ENCODE assay signal across 15 mouse cellular contexts in genomic region chr11:90521040-90521439, GRCm38 (mm10).
DNase-seq lines count a peak whose midpoint lies in the region; ATAC-seq lines count a peak whose summit lies in the region.
"Had no signal": no experiment of that assay in that cellular context is flagged by ENCODE, and none has a peak within 500 bp of the region (broad histone marks: within the 10 kb centered on the region; RNA-seq: fewer than 3 reads in every experiment).

No protein-coding gene starts in this region.

- H3K9ac ChIP-seq in forebrain, embryonic 12.5 days, result no peak overlapping the region
- H3K9ac ChIP-seq in hindbrain, embryonic 12.5 days, result no peak overlapping the region
- H3K9ac ChIP-seq: kidney, embryonic 15.5 days had no signal

- peaks cover 14% of the 10 kb centered on the region for H3K36me3 ChIP-seq in forebrain, embryonic 12.5 days (replicated peaks)
- H3K36me3 ChIP-seq in forebrain, embryonic 10.5 days (replicated peaks), result peaks cover 43% of the 10 kb centered on the region
- H3K36me3 ChIP-seq in hindbrain, embryonic 12.5 days, result peaks cover 10% of the 10 kb centered on the region
- H3K36me3 ChIP-seq in hindbrain, embryonic 10.5 days, result peaks cover 49% of the 10 kb centered on the region

- no peak overlapping the region for H3K4me3 ChIP-seq in forebrain, embryonic 12.5 days (replicated peaks)
- no peak overlapping the region for H3K4me3 ChIP-seq in forebrain, embryonic 10.5 days
- H3K4me3 ChIP-seq in hindbrain, embryonic 12.5 days, result no peak overlapping the region
- no peak overlapping the region for H3K4me3 ChIP-seq in hindbrain, embryonic 10.5 days
- H3K4me3 ChIP-seq: erythroblast, embryonic 14.5 days; kidney, embryonic 15.5 days had no signal

- 66% methylated on average over 8 of the region's 8 CpGs for WGBS in forebrain, embryonic 12.5 days
- WGBS in forebrain, embryonic 10.5 days, result 80% methylated on average over 8 of the region's 8 CpGs
- 50% methylated on average over 8 of the region's 8 CpGs for WGBS in hindbrain, embryonic 12.5 days
- 59% methylated on average over 8 of the region's 8 CpGs for whole genome bisulfite sequencing in hindbrain, embryonic 10.5 days

- no peaks in the 10 kb centered on the region for H3K9me3 ChIP-seq in forebrain, embryonic 12.5 days
- H3K9me3 ChIP-seq in forebrain, embryonic 10.5 days, result no peaks in the 10 kb centered on the region
- no peaks in the 10 kb centered on the region for H3K9me3 ChIP-seq in hindbrain, embryonic 12.5 days (replicated peaks)
- H3K9me3 ChIP-seq in hindbrain, embryonic 10.5 days, result no peaks in the 10 kb centered on the region
- H3K9me3 ChIP-seq: kidney, embryonic 15.5 days had no signal

- no peak overlapping the region for H3K27ac ChIP-seq in forebrain, embryonic 12.5 days
- H3K27ac ChIP-seq in forebrain, embryonic 10.5 days, result no peak overlapping the region
- no peak overlapping the region; the same call in 1 of the 2 replicates for H3K27ac ChIP-seq in hindbrain, embryonic 12.5 days
- H3K27ac ChIP-seq in hindbrain, embryonic 10.5 days, result no peak overlapping the region
- H3K27ac ChIP-seq: kidney, embryonic 15.5 days had no signal

- H3K4me2 ChIP-seq in forebrain, embryonic 12.5 days, result no peak overlapping the region
- no peak overlapping the region for H3K4me2 ChIP-seq in hindbrain, embryonic 12.5 days (replicated peaks)
- H3K4me2 ChIP-seq: kidney, embryonic 15.5 days had no signal

- peak; percentile 74; the same call in 1 of the 2 replicates for ATAC-seq in forebrain, embryonic 12.5 days (ENCODE audit: low FRiP score)
- peak; percentile 71 for ATAC-seq in hindbrain, embryonic 12.5 days (ENCODE audit: low FRiP score)

- peaks cover 5% of the 10 kb centered on the region for H3K4me1 ChIP-seq in forebrain, embryonic 12.5 days
- no peaks in the 10 kb centered on the region for H3K4me1 ChIP-seq in forebrain, embryonic 10.5 days
- H3K4me1 ChIP-seq in hindbrain, embryonic 12.5 days, result peaks cover 9% of the 10 kb centered on the region
- peaks cover 6% of the 10 kb centered on the region for H3K4me1 ChIP-seq in hindbrain, embryonic 10.5 days (replicated peaks)
- H3K4me1 ChIP-seq: kidney, embryonic 15.5 days had no signal

- no peak for DNase-seq in forebrain, embryonic 10.5 days (ENCODE audit: extremely low spot score, low spot score)
- DNase-seq in hindbrain, embryonic 10.5 days (ENCODE audit: low spot score), result no peak
- DNase-seq in ZHBTc4 (ENCODE audit: low read depth, low spot score), result peak; percentile 26
- peak; percentile 21 for DNase-seq in mesoderm, embryonic 11.5 days (ENCODE audit: low read depth, low spot score)
- DNase-seq in gastrocnemius, adult 18-20 months (ENCODE audit: low spot score), result no peak
- DNase-seq in kidney, postnatal 4 days, result no peak
- DNase-seq: adrenal gland, postnatal 36 days; cerebellum, adult 11-12 months; layer of hippocampus, adult 9-11 months; lung, adult 2 months; spleen, adult 18-20 months had no signal

- no peaks in the 10 kb centered on the region for H3K27me3 ChIP-seq in forebrain, embryonic 12.5 days
- no peaks in the 10 kb centered on the region for H3K27me3 ChIP-seq in forebrain, embryonic 10.5 days (ENCODE audit: poor library complexity, severe bottlenecking)
- no peaks in the 10 kb centered on the region for H3K27me3 ChIP-seq in hindbrain, embryonic 12.5 days
- no peaks in the 10 kb centered on the region for H3K27me3 ChIP-seq in hindbrain, embryonic 10.5 days (ENCODE audit: insufficient read depth, poor library complexity, severe bottlenecking)
- H3K27me3 ChIP-seq: kidney, embryonic 15.5 days had no signal

Comparison
In these comparisons a context has a peak if more than half of its experiments do, and no peak if none do; other contexts are left out.
1. DNase-seq: peak in ZHBTc4 (single experiment) and mesoderm, embryonic 11.5 days (single experiment); none in forebrain, embryonic 10.5 days (single experiment), hindbrain, embryonic 10.5 days (single experiment), gastrocnemius, adult 18-20 months (single experiment) and kidney, postnatal 4 days (0 of 2).